Mouse (Mus musculus): ENCODE measurements around the gene Lrba. TPM values are rescaled to one million over a fixed set of nuclear protein-coding genes. Genes with fewer than 3 reads are reported as not detected.

Gene Lrba
- polyA plus RNA-seq, 1 experiment from 2014 or later = 7.5 TPM

- H3K36me3 ChIP-seq = no peaks in the 10 kb centered on the region
- 71% methylated on average over 1 of the region's 1 CpGs for WGBS
- peak overlapping the region; percentile 27; the same call in 1 of the 2 replicates for H3K4me2 ChIP-seq
- no peaks in the 10 kb centered on the region for H3K27me3 ChIP-seq
- H3K9me3 ChIP-seq = no peaks in the 10 kb centered on the region
- H3K9ac ChIP-seq = no peak overlapping the region
- no peak for ATAC-seq (ENCODE audit: low FRiP score)
- no peak overlapping the region for H3K4me3 ChIP-seq
- peaks cover 25% of the 10 kb centered on the region for H3K4me1 ChIP-seq (replicated peaks)
- H3K27ac ChIP-seq = peak overlapping the region; percentile 64
Measured at GRCm38 (mm10) chr3:86759383-86759782, 534.9 kb downstream of the Lrba start.

- no peak for ATAC-seq (ENCODE audit: low FRiP score)
- no peak overlapping the region; the same call in 1 of the 2 replicates for H3K4me3 ChIP-seq
- peak overlapping the region; percentile 36 for H3K4me2 ChIP-seq
- WGBS = 45% methylated on average over 8 of the region's 8 CpGs
- no peaks in the 10 kb centered on the region for H3K27me3 ChIP-seq
- H3K4me1 ChIP-seq (replicated peaks) = peaks cover 20% of the 10 kb centered on the region
- no peaks in the 10 kb centered on the region for H3K36me3 ChIP-seq
- peak overlapping the region; percentile 63 for H3K9ac ChIP-seq
- H3K27ac ChIP-seq = peak overlapping the region; percentile 82
- H3K9me3 ChIP-seq = no peaks in the 10 kb centered on the region
Measured at GRCm38 (mm10) chr3:86759834-86760233, 535.4 kb downstream of the Lrba start.

- Histone ChIP-seq H3K4me1 (replicated peaks) (peaks cover 15% of the 10 kb centered on the region), H3K27me3 (no peaks in the 10 kb centered on the region), H3K9me3 (no peaks in the 10 kb centered on the region), H3K4me2 (peak overlapping the region; percentile 25), H3K27ac (peak overlapping the region; percentile 83), H3K36me3 (no peaks in the 10 kb centered on the region), H3K9ac (peak overlapping the region; percentile 51; the same call in 1 of the 2 replicates), H3K4me3 (no peak overlapping the region)
- ATAC-seq (ENCODE audit: low FRiP score) = no peak
- WGBS = 68% methylated on average over 7 of the region's 7 CpGs
Measured at GRCm38 (mm10) chr3:86760474-86760873, 536.0 kb downstream of the Lrba start.

- no peaks in the 10 kb centered on the region for H3K36me3 ChIP-seq
- 0 out of 2 replicates have a peak overlapping the region, but pooled peaks have one; percentile 49 for H3K9ac ChIP-seq
- WGBS = 57% methylated on average over 9 of the region's 9 CpGs
- H3K4me1 ChIP-seq (replicated peaks) = peaks cover 15% of the 10 kb centered on the region
- H3K27ac ChIP-seq = peak overlapping the region; percentile 83
- H3K9me3 ChIP-seq = no peaks in the 10 kb centered on the region
- peak; percentile 88 for ATAC-seq (ENCODE audit: low FRiP score)
- H3K27me3 ChIP-seq = no peaks in the 10 kb centered on the region
- peak overlapping the region; percentile 29 for H3K4me2 ChIP-seq
- no peak overlapping the region for H3K4me3 ChIP-seq
Measured at GRCm38 (mm10) chr3:86761095-86762035, 536.9 kb downstream of the Lrba start.

- ATAC-seq (ENCODE audit: low FRiP score) = peak; percentile 70
- no peak overlapping the region for H3K9ac ChIP-seq
- WGBS = 82% methylated on average over 6 of the region's 6 CpGs
- no peaks in the 10 kb centered on the region for H3K27me3 ChIP-seq
- no peaks in the 10 kb centered on the region for H3K9me3 ChIP-seq
- peaks cover 15% of the 10 kb centered on the region for H3K4me1 ChIP-seq (replicated peaks)
- no peak overlapping the region for H3K4me3 ChIP-seq
- peak overlapping the region; percentile 83 for H3K27ac ChIP-seq
- no peak overlapping the region for H3K4me2 ChIP-seq
- no peaks in the 10 kb centered on the region for H3K36me3 ChIP-seq
Measured at GRCm38 (mm10) chr3:86762036-86762415, 537.5 kb downstream of the Lrba start.

GRCm38 (mm10) chr3:86762456-86762855 lies 538.0 kb downstream of the Lrba start:
- no peak overlapping the region for H3K9ac ChIP-seq
- H3K4me2 ChIP-seq = no peak overlapping the region
- no peak overlapping the region for H3K4me3 ChIP-seq
- no peaks in the 10 kb centered on the region for H3K36me3 ChIP-seq
- no peak for ATAC-seq (ENCODE audit: low FRiP score)
- no peaks in the 10 kb centered on the region for H3K9me3 ChIP-seq
- H3K27ac ChIP-seq = peak overlapping the region; percentile 83; the same call in 1 of the 2 replicates
- peaks cover 15% of the 10 kb centered on the region for H3K4me1 ChIP-seq (replicated peaks)
- 86% methylated on average over 4 of the region's 4 CpGs for WGBS
- H3K27me3 ChIP-seq = no peaks in the 10 kb centered on the region

GRCm38 (mm10) chr3:86768553-86768952 lies 544.1 kb downstream of the Lrba start:
- no peak overlapping the region for H3K27ac ChIP-seq
- H3K4me3 ChIP-seq = no peak overlapping the region
- H3K4me2 ChIP-seq = no peak overlapping the region
- no peak overlapping the region for H3K9ac ChIP-seq
- WGBS = 32% methylated on average over 8 of the region's 8 CpGs
- no peaks in the 10 kb centered on the region for H3K9me3 ChIP-seq
- no peaks in the 10 kb centered on the region for H3K36me3 ChIP-seq
- no peaks in the 10 kb centered on the region for H3K27me3 ChIP-seq
- ATAC-seq (ENCODE audit: low FRiP score) = no peak
- peaks cover 12% of the 10 kb centered on the region for H3K4me1 ChIP-seq (replicated peaks)

GRCm38 (mm10) chr3:86768969-86769368 lies 544.5 kb downstream of the Lrba start:
- no peak overlapping the region for H3K4me2 ChIP-seq
- H3K27ac ChIP-seq = no peak overlapping the region; the same call in 1 of the 2 replicates
- ATAC-seq (ENCODE audit: low FRiP score) = no peak
- H3K4me3 ChIP-seq = no peak overlapping the region
- H3K9me3 ChIP-seq = no peaks in the 10 kb centered on the region
- H3K9ac ChIP-seq = no peak overlapping the region
- H3K4me1 ChIP-seq (replicated peaks) = peaks cover 12% of the 10 kb centered on the region
- 67% methylated on average over 6 of the region's 6 CpGs for WGBS
- no peaks in the 10 kb centered on the region for H3K36me3 ChIP-seq
- H3K27me3 ChIP-seq = no peaks in the 10 kb centered on the region

GRCm38 (mm10) chr3:86774566-86775443 lies 550.3 kb downstream of the Lrba start:
- WGBS = 34% methylated on average over 13 of the region's 14 CpGs
- Histone ChIP-seq H3K9me3 (no peaks in the 10 kb centered on the region), H3K27ac (peak overlapping the region; percentile 78), H3K4me2 (0 out of 2 replicates have a peak overlapping the region, but pooled peaks have one; percentile 4), H3K9ac (peak overlapping the region; percentile 29; the same call in 1 of the 2 replicates), H3K36me3 (0 out of 2 replicates have a peak, but pooled peaks cover 11% of the 10 kb centered on the region), H3K4me3 (no peak overlapping the region), H3K4me1 (replicated peaks) (peaks cover 33% of the 10 kb centered on the region), H3K27me3 (no peaks in the 10 kb centered on the region)
- ATAC-seq (ENCODE audit: low FRiP score) = 0 out of 2 replicates have a peak, but pooled peaks have one; percentile 21

GRCm38 (mm10) chr3:86775444-86775828 lies 551.0 kb downstream of the Lrba start:
- H3K4me3 ChIP-seq = no peak overlapping the region
- peak overlapping the region; percentile 29; the same call in 1 of the 2 replicates for H3K9ac ChIP-seq
- H3K4me2 ChIP-seq = 0 out of 2 replicates have a peak overlapping the region, but pooled peaks have one; percentile 4
- H3K4me1 ChIP-seq (replicated peaks) = peaks cover 33% of the 10 kb centered on the region
- no peaks in the 10 kb centered on the region for H3K27me3 ChIP-seq
- H3K36me3 ChIP-seq = peaks cover 18% of the 10 kb centered on the region; the same call in 1 of the 2 replicates
- no peaks in the 10 kb centered on the region for H3K9me3 ChIP-seq
- peak overlapping the region; percentile 78 for H3K27ac ChIP-seq
- WGBS = 69% methylated on average over 6 of the region's 6 CpGs
- peak; percentile 50; the same call in 1 of the 2 replicates for ATAC-seq (ENCODE audit: low FRiP score)

GRCm38 (mm10) chr3:86779704-86780103 lies 555.2 kb downstream of the Lrba start:
- H3K27me3 ChIP-seq = no peaks in the 10 kb centered on the region
- peaks cover 41% of the 10 kb centered on the region for H3K36me3 ChIP-seq
- H3K4me3 ChIP-seq = no peak overlapping the region
- ATAC-seq (ENCODE audit: low FRiP score) = no peak
- H3K9me3 ChIP-seq = no peaks in the 10 kb centered on the region
- no peak overlapping the region for H3K9ac ChIP-seq
- WGBS = 72% methylated on average over 4 of the region's 4 CpGs
- H3K27ac ChIP-seq = no peak overlapping the region
- H3K4me2 ChIP-seq = no peak overlapping the region
- H3K4me1 ChIP-seq (replicated peaks) = peaks cover 28% of the 10 kb centered on the region

GRCm38 (mm10) chr3:86784051-86784450 lies 559.6 kb downstream of the Lrba start:
- 92% methylated on average over 3 of the region's 3 CpGs for WGBS
- no peaks in the 10 kb centered on the region for H3K27me3 ChIP-seq
- no peak for ATAC-seq (ENCODE audit: low FRiP score)
- H3K9ac ChIP-seq = no peak overlapping the region
- H3K36me3 ChIP-seq = peaks cover 64% of the 10 kb centered on the region
- H3K4me1 ChIP-seq (replicated peaks) = peaks cover 34% of the 10 kb centered on the region
- no peak overlapping the region for H3K4me2 ChIP-seq
- no peak overlapping the region for H3K4me3 ChIP-seq
- H3K27ac ChIP-seq = no peak overlapping the region
- H3K9me3 ChIP-seq = no peaks in the 10 kb centered on the region

Measured in hindbrain, embryonic 13.5 days (tissue).